Mouse (Mus musculus) c-Kit-positive CD71-positive TER-119-negative erythroid progenitor cells, embryonic 14.5 days (primary cell): ENCODE results near the gene Adora2a.
"Not testable (repeated sequence)": the region's sequence is repeated elsewhere in the genome, so short reads cannot be mapped to it uniquely, and the experiment has no call there.

Experiments
- DNase-seq: peaks from one replicate; pipeline ENCODE4 v3.0.0-alpha.2; 2013; ENCODE audit warnings: low read depth

Gene Adora2a

GRCm38 (mm10) chr10:75314190-75314980 is 2.3 kb upstream of the Adora2a start:
- DNase-seq: no peak

GRCm38 (mm10) chr10:75315756-75316155 is 921 bp upstream of the Adora2a start:
- no peak for DNase-seq

GRCm38 (mm10) chr10:75316472-75316871 is 205 bp upstream of the Adora2a start:
- no peak for DNase-seq

- DNase-seq: no peak
Observed at GRCm38 (mm10) chr10:75316908-75317761, 458 bp downstream of the Adora2a start.

GRCm38 (mm10) chr10:75318206-75318605 is 1.5 kb downstream of the Adora2a start:
- no peak for DNase-seq

- no peak for DNase-seq
Observed at GRCm38 (mm10) chr10:75320321-75320720, 3.6 kb downstream of the Adora2a start.

- DNase-seq: no peak
Observed at GRCm38 (mm10) chr10:75322966-75323365, 6.3 kb downstream of the Adora2a start.

GRCm38 (mm10) chr10:75323986-75324385 is 7.3 kb downstream of the Adora2a start:
- DNase-seq: no peak

GRCm38 (mm10) chr10:75324391-75324790 is 7.7 kb downstream of the Adora2a start:
- DNase-seq: no peak

- DNase-seq: no peak
Observed at GRCm38 (mm10) chr10:75325821-75326220, 9.1 kb downstream of the Adora2a start.

GRCm38 (mm10) chr10:75326553-75326952 is 9.9 kb downstream of the Adora2a start:
- DNase-seq: no peak

GRCm38 (mm10) chr10:75327081-75327480 is 10.4 kb downstream of the Adora2a start:
- no peak for DNase-seq

GRCm38 (mm10) chr10:75328201-75328704 is 11.6 kb downstream of the Adora2a start:
- no peak for DNase-seq

GRCm38 (mm10) chr10:75332268-75332667 is 15.6 kb downstream of the Adora2a start:
- no peak for DNase-seq

- no peak for DNase-seq
Observed at GRCm38 (mm10) chr10:75333176-75333776, 16.6 kb downstream of the Adora2a start.

GRCm38 (mm10) chr10:75334175-75334574 is 17.5 kb downstream of the Adora2a start:
- DNase-seq: no peak

GRCm38 (mm10) chr10:75335075-75335474 is 18.4 kb downstream of the Adora2a start:
- DNase-seq: no peak

GRCm38 (mm10) chr10:75337231-75337630 is 20.6 kb downstream of the Adora2a start:
- no peak for DNase-seq

- DNase-seq: no peak
Observed at GRCm38 (mm10) chr10:75338852-75339251, 22.2 kb downstream of the Adora2a start.

- DNase-seq: no peak
Observed at GRCm38 (mm10) chr10:75339377-75339776, 22.7 kb downstream of the Adora2a start.

GRCm38 (mm10) chr10:75341936-75342335 is 25.3 kb downstream of the Adora2a start:
- DNase-seq: no peak

GRCm38 (mm10) chr10:75344563-75344962 is 27.9 kb downstream of the Adora2a start:
- DNase-seq: not testable (repeated sequence)
